Mouse (Mus musculus): ENCODE results near the gene Brd3os. TPM values are rescaled to one million over a fixed set of nuclear protein-coding genes. Genes with fewer than 3 reads are reported as not detected.

The Brd3os gene
- polyA plus RNA-seq, 2 experiments, result 0.29 to 0.44 TPM

- WGBS (ENCODE audit: insufficient replicate concordance), result 50% methylated on average over 2 of the region's 2 CpGs
These were observed 40.6 kb upstream of the Brd3os start for GRCm38 (mm10) chr2:27401544-27401943.

GRCm38 (mm10) chr2:27404375-27405093 lies 37.6 kb upstream of the Brd3os start:
- H3K9ac ChIP-seq (replicated peaks), result no peak overlapping the region
- TF ChIP-seq CTCF (IDR thresholded peaks at IDR 0.05; ENCODE audit: low read depth) (no peak), EP300 (IDR thresholded peaks at IDR 0.05; ENCODE audit: low read depth) (no peak)
- H3K4me3 ChIP-seq (ENCODE audit: insufficient read depth in 1 of 2, low read depth in 2 of 2, low read length in 2 of 2), result no peak overlapping the region
- no peaks in the 10 kb centered on the region for H3K27me3 ChIP-seq (ENCODE audit: control insufficient read depth, insufficient read depth, low read length)
- no peaks in the 10 kb centered on the region for H3K36me3 ChIP-seq (replicated peaks; ENCODE audit: control insufficient read depth, insufficient read depth, low read depth)
- H3K4me1 ChIP-seq (replicated peaks; ENCODE audit: control insufficient read depth in 2 of 2, insufficient read depth in 2 of 2, low read length in 1 of 2), result peaks cover 0 to 23% of the 10 kb centered on the region in 2 experiments; a peak in 3 of 4 replicates
- no peaks in the 10 kb centered on the region for H3K9me3 ChIP-seq (ENCODE audit: control insufficient read depth, low read length)
- no peak for ATAC-seq (ENCODE audit: insufficient read depth)
- no peak for DNase-seq (ENCODE audit: low read depth in 3 of 3, low spot score in 3 of 3)
- 58% methylated on average over 6 of the region's 6 CpGs for WGBS (ENCODE audit: insufficient replicate concordance)
- H3K27ac ChIP-seq, result no peak overlapping the region
- H3K4me2 ChIP-seq (ENCODE audit: low read depth), result no peak overlapping the region

More at GRCm38 (mm10) chr2:27401544-27401943, 40.6 kb upstream of the Brd3os start:
- no peaks in the 10 kb centered on the region for H3K27me3 ChIP-seq (ENCODE audit: control insufficient read depth, insufficient read depth, low read length)
- no peaks in the 10 kb centered on the region for H3K36me3 ChIP-seq (replicated peaks; ENCODE audit: control insufficient read depth, insufficient read depth, low read depth)
- DNase-seq (ENCODE audit: low read depth in 3 of 3, low spot score in 3 of 3) (no peak), ATAC-seq (ENCODE audit: insufficient read depth) (no peak)
- H3K9me3 ChIP-seq (ENCODE audit: control insufficient read depth, low read length), result no peaks in the 10 kb centered on the region
- no peak overlapping the region for H3K27ac ChIP-seq
- H3K4me1 ChIP-seq (replicated peaks; ENCODE audit: control insufficient read depth in 2 of 2, insufficient read depth in 2 of 2, low read length in 1 of 2), result peaks cover 0 to 17% of the 10 kb centered on the region in 2 experiments; a peak in 3 of 4 replicates
- no peak overlapping the region for H3K4me2 ChIP-seq (ENCODE audit: low read depth)
- H3K4me3 ChIP-seq (ENCODE audit: insufficient read depth in 1 of 2, low read depth in 2 of 2, low read length in 2 of 2), result no peak overlapping the region
- no peak overlapping the region for H3K9ac ChIP-seq (replicated peaks)
- TF ChIP-seq CTCF (IDR thresholded peaks at IDR 0.05; ENCODE audit: low read depth), result no peak
- no peak for TF ChIP-seq EP300 (IDR thresholded peaks at IDR 0.05; ENCODE audit: low read depth)

GRCm38 (mm10) chr2:27405094-27405884 lies 36.8 kb upstream of the Brd3os start:
- Histone ChIP-seq H3K9ac (replicated peaks) (no peak overlapping the region), H3K27ac (no peak overlapping the region), H3K36me3 (replicated peaks; ENCODE audit: control insufficient read depth, insufficient read depth, low read depth) (no peaks in the 10 kb centered on the region), H3K4me2 (ENCODE audit: low read depth) (no peak overlapping the region), H3K4me1 (replicated peaks; ENCODE audit: control insufficient read depth in 2 of 2, insufficient read depth in 2 of 2, low read length in 1 of 2) (peaks cover 0 to 25% of the 10 kb centered on the region in 2 experiments; a peak in 3 of 4 replicates), H3K27me3 (ENCODE audit: control insufficient read depth, insufficient read depth, low read length) (no peaks in the 10 kb centered on the region), H3K9me3 (ENCODE audit: control insufficient read depth, low read length) (no peaks in the 10 kb centered on the region), H3K4me3 (ENCODE audit: insufficient read depth in 1 of 2, low read depth in 2 of 2, low read length in 2 of 2) (no peak overlapping the region)
- DNase-seq (ENCODE audit: low read depth in 3 of 3, low spot score in 3 of 3) (no peak), ATAC-seq (ENCODE audit: insufficient read depth) (no peak)
- TF ChIP-seq EP300 (IDR thresholded peaks at IDR 0.05; ENCODE audit: low read depth), result no peak
- no peak for TF ChIP-seq CTCF (IDR thresholded peaks at IDR 0.05; ENCODE audit: low read depth)
- 52% methylated on average over 5 of the region's 5 CpGs for WGBS (ENCODE audit: insufficient replicate concordance)

- H3K36me3 ChIP-seq (replicated peaks; ENCODE audit: control insufficient read depth, insufficient read depth, low read depth), result no peaks in the 10 kb centered on the region
- ATAC-seq (ENCODE audit: insufficient read depth) (no peak), DNase-seq (ENCODE audit: low read depth in 3 of 3, low spot score in 3 of 3) (no peak)
- H3K9ac ChIP-seq (replicated peaks), result no peak overlapping the region
- no peak overlapping the region for H3K4me2 ChIP-seq (ENCODE audit: low read depth)
- H3K27me3 ChIP-seq (ENCODE audit: control insufficient read depth, insufficient read depth, low read length), result no peaks in the 10 kb centered on the region
- H3K4me1 ChIP-seq (replicated peaks; ENCODE audit: control insufficient read depth in 2 of 2, insufficient read depth in 2 of 2, low read length in 1 of 2), result peaks cover under 1 to 25% of the 10 kb centered on the region in 2 experiments; a peak in 3 of 4 replicates
- TF ChIP-seq EP300 (IDR thresholded peaks at IDR 0.05; ENCODE audit: low read depth) (no peak), CTCF (IDR thresholded peaks at IDR 0.05; ENCODE audit: low read depth) (no peak)
- 46% methylated on average over 5 of the region's 5 CpGs for WGBS (ENCODE audit: insufficient replicate concordance)
- H3K4me3 ChIP-seq (ENCODE audit: insufficient read depth in 1 of 2, low read depth in 2 of 2, low read length in 2 of 2), result no peak overlapping the region
- no peaks in the 10 kb centered on the region for H3K9me3 ChIP-seq (ENCODE audit: control insufficient read depth, low read length)
- H3K27ac ChIP-seq, result no peak overlapping the region
These were observed 35.2 kb upstream of the Brd3os start for GRCm38 (mm10) chr2:27406928-27407327.

- H3K4me1 ChIP-seq (replicated peaks; ENCODE audit: control insufficient read depth in 2 of 2, insufficient read depth in 2 of 2, low read length in 1 of 2), result peaks cover 3 to 27% of the 10 kb centered on the region in 2 experiments; a peak in 3 of 4 replicates
- WGBS (ENCODE audit: insufficient replicate concordance), result 63% methylated on average over 3 of the region's 3 CpGs
- H3K27me3 ChIP-seq (ENCODE audit: control insufficient read depth, insufficient read depth, low read length), result no peaks in the 10 kb centered on the region
- no peak overlapping the region for H3K27ac ChIP-seq
- H3K36me3 ChIP-seq (replicated peaks; ENCODE audit: control insufficient read depth, insufficient read depth, low read depth), result no peaks in the 10 kb centered on the region
- no peak overlapping the region for H3K4me3 ChIP-seq (ENCODE audit: insufficient read depth in 1 of 2, low read depth in 2 of 2, low read length in 2 of 2)
- H3K9me3 ChIP-seq (ENCODE audit: control insufficient read depth, low read length), result no peaks in the 10 kb centered on the region
- H3K4me2 ChIP-seq (ENCODE audit: low read depth), result no peak overlapping the region
- no peak overlapping the region for H3K9ac ChIP-seq (replicated peaks)
- DNase-seq (ENCODE audit: low read depth in 3 of 3, low spot score in 3 of 3) (no peak), ATAC-seq (ENCODE audit: insufficient read depth) (no peak)
- TF ChIP-seq CTCF (IDR thresholded peaks at IDR 0.05; ENCODE audit: low read depth) (no peak), EP300 (IDR thresholded peaks at IDR 0.05; ENCODE audit: low read depth) (no peak)
These were observed 33.9 kb upstream of the Brd3os start for GRCm38 (mm10) chr2:27408194-27408593.

Measured in liver, embryonic 14.5 days (tissue).